Mouse (Mus musculus) c-Kit-positive CD71-negative TER-119-negative erythroid progenitor cells, embryonic 14.5 days (primary cell): ENCODE measurements around the gene Mical1.

Source experiments
- DNase-seq: peaks from one replicate; pipeline ENCODE4 v3.0.0-alpha.2; 2013; ENCODE audit warnings: low read depth

Gene Mical1

GRCm38 (mm10) chr10:41476171-41477017 is at the start of gene Mical1:
Mical1 (plus strand) TSS chr10:41476314.
- no peak for DNase-seq

- DNase-seq = no peak
Observed at GRCm38 (mm10) chr10:41426368-41426767, 49.7 kb upstream of the Mical1 start.

DNA sequence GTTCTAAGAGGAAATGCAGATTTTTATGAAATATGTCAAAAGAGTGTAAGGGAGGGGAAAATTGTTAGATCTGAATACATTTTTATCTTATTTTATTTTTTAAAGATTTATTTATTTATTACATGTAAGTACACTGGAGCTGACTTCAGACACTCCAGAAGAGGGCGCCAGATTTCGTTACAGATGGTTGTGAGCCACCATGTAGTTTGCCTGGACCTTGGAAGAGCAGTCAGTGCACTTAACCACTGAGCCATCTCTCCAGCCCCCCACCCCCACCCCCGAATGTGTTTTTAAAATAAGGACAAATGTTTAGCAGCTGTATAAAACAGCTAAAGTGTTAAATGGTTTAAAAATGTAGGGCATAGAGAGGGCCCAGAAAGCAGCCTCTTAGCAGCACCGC is 41.5 kb upstream of the Mical1 start:
- DNase-seq = no peak

DNA sequence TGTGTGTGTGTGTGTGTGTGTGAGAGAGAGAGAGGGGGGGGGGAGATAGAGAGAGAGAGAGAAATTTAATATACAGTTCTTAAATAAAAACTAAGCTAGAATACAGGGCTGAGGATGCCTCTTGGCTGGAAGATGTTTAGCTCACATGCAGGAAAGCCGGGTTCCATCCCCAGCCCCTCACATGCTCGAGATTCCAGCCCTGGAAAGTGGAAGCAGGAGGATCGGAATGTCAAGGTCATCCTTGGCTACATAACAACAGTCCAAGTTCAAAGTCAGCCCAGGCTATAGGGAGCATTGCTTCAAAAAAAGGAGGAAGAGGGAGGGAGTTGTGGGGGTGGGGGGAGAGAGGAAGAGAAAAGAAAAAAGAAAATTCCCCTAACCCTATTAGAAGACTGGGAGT is 41.0 kb upstream of the Mical1 start:
- DNase-seq = no peak

- no peak for DNase-seq
Observed at GRCm38 (mm10) chr10:41448216-41448615, 27.9 kb upstream of the Mical1 start.

GRCm38 (mm10) chr10:41449684-41450083 is 26.4 kb upstream of the Mical1 start:
- no peak for DNase-seq

- DNase-seq = peak; percentile 95
Observed at GRCm38 (mm10) chr10:41450137-41450670, 25.9 kb upstream of the Mical1 start, which contains the start of gene Zbtb24. Zbtb24 (plus strand) TSS chr10:41450383.

DNA sequence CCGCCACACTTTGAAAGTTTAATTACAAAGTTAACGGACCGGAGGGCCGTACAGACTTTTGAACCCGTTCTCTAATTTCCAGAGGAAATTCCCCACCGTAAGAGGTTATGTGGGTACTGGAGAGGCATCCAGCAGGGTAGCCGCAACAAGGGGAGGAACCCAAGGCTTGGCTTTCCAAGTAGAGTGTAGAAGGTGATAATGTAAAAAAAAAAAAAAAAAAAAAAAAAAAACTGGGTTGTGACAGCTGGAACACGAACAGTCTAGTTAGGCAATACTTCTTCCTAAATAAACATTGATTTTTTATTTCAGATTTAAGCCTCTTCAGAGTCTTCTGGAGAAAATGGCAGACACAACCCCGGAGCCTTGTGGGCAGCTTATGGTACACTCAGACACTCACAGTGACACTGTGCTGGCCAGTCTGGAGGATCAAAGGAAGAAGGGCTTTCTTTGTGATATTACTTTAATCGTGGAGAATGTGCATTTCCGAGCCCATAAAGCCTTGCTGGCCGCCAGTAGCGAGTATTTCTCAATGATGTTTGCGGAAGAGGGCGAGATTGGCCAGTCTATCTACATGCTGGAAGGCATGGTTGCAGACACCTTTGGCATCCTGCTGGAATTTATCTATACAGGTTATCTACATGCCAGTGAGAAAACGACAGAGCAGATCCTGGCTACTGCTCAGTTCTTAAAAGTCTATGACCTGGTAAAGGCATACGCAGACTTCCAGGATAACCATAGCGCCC is 25.2 kb upstream of the Mical1 start:
- no peak for DNase-seq

DNA sequence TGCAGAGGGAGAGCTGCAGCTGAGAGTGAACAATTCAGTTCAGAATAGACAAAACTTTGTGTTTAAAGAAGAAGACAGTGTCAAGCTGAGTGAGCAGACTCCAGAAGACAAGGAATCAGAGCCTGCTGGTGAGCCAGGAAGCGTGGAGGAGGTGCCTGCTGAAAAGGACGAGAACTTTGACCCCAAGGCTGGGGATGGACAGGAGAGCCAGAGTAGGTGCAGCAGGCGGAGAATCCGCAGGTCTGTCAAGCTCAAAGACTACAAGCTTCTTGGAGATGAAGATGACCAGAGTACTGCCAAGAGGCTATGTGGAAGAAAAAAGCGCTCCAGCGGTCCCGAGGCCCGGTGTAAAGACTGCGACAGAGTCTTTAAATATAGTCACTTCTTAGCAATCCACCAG is 24.5 kb upstream of the Mical1 start:
- DNase-seq = no peak

DNA sequence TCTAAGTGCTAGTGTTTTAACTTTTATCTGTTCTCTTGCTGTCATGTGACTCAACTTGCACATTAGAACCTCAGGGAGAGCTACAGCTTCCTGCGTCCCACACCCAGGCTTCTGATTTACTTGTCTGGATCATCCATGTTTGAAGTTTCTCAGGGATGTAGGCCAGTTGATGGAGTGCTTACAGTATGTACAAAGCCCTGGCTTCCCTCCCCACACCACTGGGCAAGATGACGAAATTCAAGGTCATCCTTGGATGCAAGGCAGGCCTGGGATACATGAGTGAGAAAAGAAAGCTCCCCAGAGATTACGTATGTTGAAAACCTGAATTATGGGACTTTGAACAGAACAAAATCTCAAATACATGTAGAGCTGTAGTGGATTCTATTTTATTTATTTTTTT is 23.3 kb upstream of the Mical1 start:
- no peak for DNase-seq

DNA sequence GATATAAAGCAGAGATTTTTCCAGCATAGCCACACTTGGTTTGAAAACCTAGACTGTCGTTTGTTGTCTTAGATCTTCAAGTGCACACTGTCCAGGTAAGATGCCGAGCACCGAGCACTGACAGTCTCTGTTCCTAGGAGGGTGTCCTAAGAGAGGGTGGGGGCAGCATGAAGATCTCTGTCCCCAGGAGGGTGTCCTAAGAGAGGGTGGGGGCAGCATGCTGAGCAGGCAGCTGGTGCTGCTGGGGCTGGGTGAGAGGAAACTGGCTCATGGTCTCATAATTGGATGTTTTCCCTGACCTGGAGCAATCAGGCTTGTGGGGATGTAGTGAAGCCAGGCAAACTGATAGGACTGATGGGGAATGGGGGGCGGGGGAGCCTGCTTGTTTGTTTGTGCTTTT is 16.1 kb upstream of the Mical1 start:
- DNase-seq = no peak

- DNase-seq = no peak
Observed at GRCm38 (mm10) chr10:41460501-41460900, 15.6 kb upstream of the Mical1 start.

- DNase-seq = no peak
Observed at GRCm38 (mm10) chr10:41461057-41461722, 14.9 kb upstream of the Mical1 start.

- no peak for DNase-seq
Observed at GRCm38 (mm10) chr10:41464401-41464955, 11.6 kb upstream of the Mical1 start.

DNA sequence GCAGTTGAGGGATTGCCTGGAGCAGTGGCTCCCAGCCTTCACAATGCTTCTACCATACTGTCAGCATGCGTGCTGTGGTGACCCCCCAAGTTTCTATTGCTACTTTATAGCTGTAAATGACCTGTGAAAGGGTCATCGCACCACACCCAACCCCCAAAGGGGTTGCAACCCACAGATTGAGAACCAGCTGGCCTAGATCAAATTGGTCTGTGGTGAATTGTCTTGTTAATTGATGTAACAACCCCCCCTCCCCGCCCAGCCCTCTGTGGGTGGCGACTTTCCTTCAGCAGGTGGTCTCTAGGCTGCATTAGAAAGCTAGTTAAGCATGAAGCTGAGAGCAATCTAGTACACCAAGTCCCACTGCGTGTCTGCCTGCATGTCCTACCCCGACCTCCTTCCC is 8.8 kb upstream of the Mical1 start:
- no peak for DNase-seq

DNA sequence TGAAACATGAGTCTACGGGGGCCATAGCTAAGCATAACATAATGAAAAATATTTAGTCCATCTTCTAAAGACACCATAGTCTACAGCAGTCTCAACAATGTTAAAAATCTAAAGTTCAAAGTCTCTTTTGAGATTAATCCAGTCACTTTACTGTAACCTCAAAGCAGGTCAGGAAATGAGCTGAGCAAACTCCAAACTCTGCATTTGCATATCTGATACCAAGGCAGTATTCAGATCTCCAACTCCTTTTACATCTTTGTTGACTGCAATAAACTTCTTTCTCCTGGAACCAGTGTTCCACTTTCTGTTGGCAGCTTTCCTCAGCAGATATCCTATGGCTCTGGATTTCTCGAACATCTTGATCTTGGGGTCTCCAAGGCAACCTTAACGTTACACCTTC is 5.4 kb upstream of the Mical1 start:
- no peak for DNase-seq

DNA sequence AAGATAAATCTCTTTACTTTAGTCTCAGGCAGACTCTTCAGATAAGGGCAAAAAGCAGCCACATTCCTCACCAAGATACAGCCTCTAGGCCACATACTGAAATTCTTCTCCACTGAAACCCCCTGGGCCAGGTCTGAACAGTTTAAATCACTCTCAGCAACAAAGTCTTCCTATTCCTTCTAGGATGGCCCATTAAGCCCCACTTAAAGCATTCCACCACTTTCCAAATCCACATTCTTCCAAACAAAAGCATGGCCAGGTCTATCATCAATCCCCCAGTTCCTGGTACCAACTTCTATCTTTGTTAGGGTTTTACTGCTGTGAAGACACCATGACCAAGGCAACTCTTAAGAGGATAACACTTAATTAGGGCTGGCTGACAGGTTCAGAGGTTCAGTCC is 3.6 kb upstream of the Mical1 start:
- no peak for DNase-seq

DNA sequence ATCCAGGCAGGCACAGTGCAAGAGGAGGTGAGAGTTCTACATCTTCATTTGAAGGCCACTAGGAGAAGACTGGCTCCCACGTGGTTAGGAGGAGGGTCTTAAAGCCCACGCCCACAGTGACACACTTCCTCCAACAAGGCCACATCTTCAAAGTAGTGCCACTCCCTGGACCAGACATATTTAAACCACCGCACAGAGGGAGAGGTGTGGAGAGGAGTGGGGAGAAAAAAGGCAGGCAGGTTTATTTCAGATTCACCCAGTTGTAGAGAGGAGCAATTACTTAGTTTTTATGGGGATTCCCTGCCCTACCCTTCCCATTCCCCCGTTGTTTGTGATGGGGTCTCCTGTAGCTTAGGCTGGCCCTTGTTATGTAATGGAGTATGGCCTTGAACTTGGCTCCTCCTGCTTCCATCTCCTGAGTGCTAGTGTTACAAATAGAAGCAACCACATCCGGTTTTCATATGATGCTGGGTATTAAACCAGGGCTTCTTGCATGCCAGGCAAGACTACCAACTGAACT is 3.1 kb upstream of the Mical1 start:
- DNase-seq = no peak

DNA sequence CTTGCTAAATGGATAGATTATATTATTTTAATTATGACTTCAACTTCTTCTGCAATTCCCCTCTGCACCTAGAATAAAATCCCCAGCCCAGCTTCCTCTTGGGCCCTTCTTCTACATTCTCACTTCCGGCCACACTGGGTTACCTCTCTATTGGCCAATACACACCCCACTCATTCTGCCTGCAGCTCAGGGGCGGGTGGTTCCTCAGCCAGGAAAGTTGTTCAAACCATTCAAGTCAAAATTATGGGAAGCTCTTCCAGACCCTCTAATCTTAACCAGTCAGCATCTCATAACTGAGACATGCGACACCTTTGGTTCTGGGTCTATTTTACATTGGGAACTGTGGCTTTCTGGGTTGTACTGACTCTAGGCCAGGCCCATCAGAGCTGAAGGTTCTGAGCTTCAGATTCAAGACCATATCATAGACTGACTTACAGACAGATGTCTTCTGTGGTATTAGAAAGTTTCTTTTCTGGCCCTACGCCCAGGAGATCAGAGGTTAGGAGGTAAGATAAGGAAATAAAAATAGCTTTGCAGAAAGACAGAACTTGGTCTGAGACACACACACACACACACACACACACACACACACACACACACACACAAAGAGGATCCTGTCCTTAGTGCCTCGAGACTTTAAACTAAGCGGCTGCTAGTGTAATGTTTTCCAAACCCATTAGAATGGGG is 2.2 kb upstream of the Mical1 start:
- no peak for DNase-seq

- no peak for DNase-seq
Observed at GRCm38 (mm10) chr10:41474981-41475391, 1.1 kb upstream of the Mical1 start.

DNA sequence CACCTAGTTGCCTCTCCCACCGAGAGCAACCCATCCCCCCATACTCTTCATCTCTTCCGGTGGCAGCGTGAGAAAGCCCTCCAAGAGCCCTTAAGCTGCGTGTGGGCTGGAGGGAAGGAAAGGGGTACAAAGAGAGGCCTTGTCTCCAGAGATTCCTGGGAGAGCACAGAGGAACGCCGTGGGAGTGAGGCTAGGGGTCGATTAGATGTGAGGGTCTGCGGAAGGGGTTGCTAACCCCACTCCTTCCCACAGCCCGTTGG is 834 bp downstream of the Mical1 start:
- no peak for DNase-seq
